Mouse (Mus musculus): ENCODE data around the gene Focad. TPM values are rescaled to one million over a fixed set of nuclear protein-coding genes. Genes with fewer than 3 reads are reported as not detected.

Gene Focad
- total RNA-seq, 2 experiments from 2014 or later = 11.1 to 21.3 TPM

GRCm38 (mm10) chr4:88155490-88156160 lies 61.2 kb downstream of the Focad start:
- ATAC-seq (replicated peaks; ENCODE audit: poor library complexity) = peak; percentile 93

- ATAC-seq (replicated peaks; ENCODE audit: poor library complexity) = no peak
Observed at GRCm38 (mm10) chr4:88156961-88157360, 62.5 kb downstream of the Focad start.

GRCm38 (mm10) chr4:88157644-88158043 lies 63.2 kb downstream of the Focad start:
- ATAC-seq (replicated peaks; ENCODE audit: poor library complexity) = no peak

GRCm38 (mm10) chr4:88159256-88159655 lies 64.8 kb downstream of the Focad start:
- ATAC-seq (replicated peaks; ENCODE audit: poor library complexity) = no peak

GRCm38 (mm10) chr4:88159700-88160099 lies 65.3 kb downstream of the Focad start:
- no peak for ATAC-seq (replicated peaks; ENCODE audit: poor library complexity)

- ATAC-seq (replicated peaks; ENCODE audit: poor library complexity) = no peak
Observed at GRCm38 (mm10) chr4:88163511-88164247, 69.2 kb downstream of the Focad start.

- ATAC-seq (replicated peaks; ENCODE audit: poor library complexity) = peak; percentile 84
Observed at GRCm38 (mm10) chr4:88167008-88167862, 72.8 kb downstream of the Focad start.

- no peak for ATAC-seq (replicated peaks; ENCODE audit: poor library complexity)
Observed at GRCm38 (mm10) chr4:88175058-88175974, 80.9 kb downstream of the Focad start.

- ATAC-seq (replicated peaks; ENCODE audit: poor library complexity) = no peak
Observed at GRCm38 (mm10) chr4:88179296-88179695, 84.9 kb downstream of the Focad start.

GRCm38 (mm10) chr4:88184293-88184692 lies 89.9 kb downstream of the Focad start:
- no peak for ATAC-seq (replicated peaks; ENCODE audit: poor library complexity)

- peak; percentile 23; the same call in 1 of the 2 replicates for ATAC-seq (replicated peaks; ENCODE audit: poor library complexity)
Observed at GRCm38 (mm10) chr4:88185872-88186426, 91.5 kb downstream of the Focad start.

- ATAC-seq (replicated peaks; ENCODE audit: poor library complexity) = no peak
Observed at GRCm38 (mm10) chr4:88187649-88188048, 93.2 kb downstream of the Focad start.

GRCm38 (mm10) chr4:88189495-88189894 lies 95.1 kb downstream of the Focad start:
- peak; percentile 39; the same call in 1 of the 2 replicates for ATAC-seq (replicated peaks; ENCODE audit: poor library complexity)

GRCm38 (mm10) chr4:88194256-88194655 lies 99.8 kb downstream of the Focad start:
- ATAC-seq (replicated peaks; ENCODE audit: poor library complexity) = no peak

- ATAC-seq (replicated peaks; ENCODE audit: poor library complexity) = no peak
Observed at GRCm38 (mm10) chr4:88195898-88196495, 101.6 kb downstream of the Focad start.

GRCm38 (mm10) chr4:88196500-88196912 lies 102.1 kb downstream of the Focad start:
- no peak for ATAC-seq (replicated peaks; ENCODE audit: poor library complexity)

- no peak for ATAC-seq (replicated peaks; ENCODE audit: poor library complexity)
Observed at GRCm38 (mm10) chr4:88197244-88197643, 102.8 kb downstream of the Focad start.

GRCm38 (mm10) chr4:88199186-88199585 lies 104.8 kb downstream of the Focad start:
- ATAC-seq (replicated peaks; ENCODE audit: poor library complexity) = no peak

GRCm38 (mm10) chr4:88201047-88201446 lies 106.6 kb downstream of the Focad start:
- ATAC-seq (replicated peaks; ENCODE audit: poor library complexity) = peak; percentile 98

- ATAC-seq (replicated peaks; ENCODE audit: poor library complexity) = no peak
Observed at GRCm38 (mm10) chr4:88208676-88209075, 114.2 kb downstream of the Focad start.

All from megakaryocyte progenitor cell, adult 5-6 weeks (primary cell).